ENCODE assay signal across 8 mouse cellular contexts in the genomic region with DNA sequence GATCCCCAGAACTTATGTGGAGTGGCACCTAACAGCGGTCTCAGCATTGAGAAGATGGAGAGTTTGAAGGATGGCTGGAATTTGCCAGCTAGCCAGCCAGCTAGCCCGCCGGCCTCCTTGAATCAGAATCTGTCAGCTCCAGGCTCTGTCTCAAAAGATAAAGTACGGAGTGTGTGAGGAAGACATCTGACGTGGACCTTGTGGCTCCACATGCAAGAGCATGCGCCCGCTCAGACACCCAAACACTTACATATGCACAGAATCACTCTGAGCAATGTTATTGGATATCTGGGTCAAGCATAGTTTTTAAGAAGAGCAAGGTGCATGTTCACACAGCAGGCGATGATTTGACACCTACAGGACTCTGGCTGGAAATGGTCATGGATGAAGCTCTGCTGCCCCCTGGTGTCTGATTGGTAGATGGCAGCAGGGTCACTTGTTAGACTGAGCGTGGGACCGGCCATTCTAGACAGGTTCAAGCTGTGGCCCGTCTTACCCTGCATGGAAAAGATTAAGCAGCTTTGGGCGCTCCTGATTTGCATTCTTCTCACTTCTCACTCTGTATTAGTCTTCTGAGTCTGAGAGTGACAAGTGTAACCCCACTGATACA. TPM values are rescaled to one million over a fixed set of nuclear protein-coding genes. Genes with fewer than 3 reads are reported as not detected.
DNase-seq lines count a peak whose midpoint lies in the region; ATAC-seq lines count a peak whose summit lies in the region.

No protein-coding gene starts in this region.

- H3K36me3 ChIP-seq in hindbrain, embryonic 15.5 days = peaks cover 9% of the 10 kb centered on the region

- 0 out of 2 replicates have a peak, but pooled peaks cover 7% of the 10 kb centered on the region for H3K4me1 ChIP-seq in hindbrain, embryonic 15.5 days (replicated peaks)

- no peak overlapping the region for H3K4me3 ChIP-seq in hindbrain, embryonic 15.5 days

- H3K27me3 ChIP-seq in hindbrain, embryonic 15.5 days = no peaks in the 10 kb centered on the region

- ATAC-seq in hindbrain, embryonic 15.5 days (ENCODE audit: low FRiP score, low read depth) = peak; percentile 77
- ATAC-seq in megakaryocyte progenitor cell, adult 5-6 weeks (replicated peaks; ENCODE audit: poor library complexity) = peak; percentile 94

- H3K9ac ChIP-seq in hindbrain, embryonic 15.5 days = no peak overlapping the region

- H3K4me2 ChIP-seq in hindbrain, embryonic 15.5 days = no peak overlapping the region

- peak; percentile 76 for DNase-seq in NIH3T3 (ENCODE audit: low read depth)
- DNase-seq in cerebellum, adult 9-10 months = peak; percentile 95
- DNase-seq in frontal cortex, postnatal 14 days (ENCODE audit: low spot score in 2 of 2) = peak; percentile 75 to 86
- DNase-seq in layer of hippocampus, postnatal 36 days = peak; percentile 84 to 87
- DNase-seq in right cerebral cortex, postnatal 14 days = peak; percentile 80
- DNase-seq in urinary bladder, postnatal 25 days (ENCODE audit: low spot score) = peak; percentile 86

- H3K27ac ChIP-seq in hindbrain, embryonic 15.5 days (replicated peaks) = no peak overlapping the region

- 44% methylated on average over 12 of the region's 12 CpGs for WGBS in hindbrain, embryonic 15.5 days

- H3K9me3 ChIP-seq in hindbrain, embryonic 15.5 days = no peaks in the 10 kb centered on the region

RNA-seq across cellular contexts. Expression of gene Fxyd2, which starts 11.0 kb away (rescaled TPM):
- 12.5 and 13.1 TPM in 2 replicates for polyA plus RNA-seq in hindbrain, embryonic 15.5 days (2015; fragmentation: Nextera tagmentation; extraction: Ambion mirVana)
- 1 to 10 TPM; 6.8 to 7.9 TPM for total RNA-seq in layer of hippocampus, postnatal 36 days (2021)
- 0.78 and 0.79 TPM in 2 replicates for total RNA-seq in megakaryocyte progenitor cell, adult 5-6 weeks (2015)
- total RNA-seq in megakaryocyte progenitor cell, adult 5-6 weeks (2017) = 2.9 TPM in 1 of 2 replicates, not detected in the other

RNA-seq across cellular contexts. Expression of gene Fxyd6, which starts 18.5 kb away (rescaled TPM):
- polyA plus RNA-seq in hindbrain, embryonic 15.5 days (2015; fragmentation: Nextera tagmentation; extraction: Ambion mirVana) = 577 and 611 TPM in 2 replicates
- total RNA-seq in layer of hippocampus, postnatal 36 days (2021) = 10 to 100 TPM; 79.6 to 85.8 TPM
- total RNA-seq in megakaryocyte progenitor cell, adult 5-6 weeks (2015) = not detected in 2 replicates
- total RNA-seq in megakaryocyte progenitor cell, adult 5-6 weeks (2017) = 0.07 TPM in 1 of 2 replicates, not detected in the other

RNA-seq across cellular contexts. Expression of gene Dscaml1, which starts 37.9 kb away (rescaled TPM):
- 12.2 and 13.8 TPM in 2 replicates for polyA plus RNA-seq in hindbrain, embryonic 15.5 days (2015; fragmentation: Nextera tagmentation; extraction: Ambion mirVana)
- 10 to 100 TPM; 88.0 to 91.7 TPM for total RNA-seq in layer of hippocampus, postnatal 36 days (2021)
- not detected in 2 replicates for total RNA-seq in megakaryocyte progenitor cell, adult 5-6 weeks (2015)
- total RNA-seq in megakaryocyte progenitor cell, adult 5-6 weeks (2017) = not detected in 2 replicates

Comparison
In these comparisons a context has a peak if more than half of its experiments do, and no peak if none do; other contexts are left out.
1. RNA of gene Fxyd6, which starts 18.5 kb away (total RNA-seq): 79.6 to 85.8 TPM in layer of hippocampus, postnatal 36 days; 0.07 TPM in megakaryocyte progenitor cell, adult 5-6 weeks; every median in the first group is over 10 times any median in the second.
2. RNA of gene Dscaml1, which starts 37.9 kb away (total RNA-seq): 88.0 to 91.7 TPM in layer of hippocampus, postnatal 36 days; not detected in megakaryocyte progenitor cell, adult 5-6 weeks; every median in the first group is over 10 times any median in the second.
3. Peak in every context shown above with its lines, with median percentiles within 50 percentile points of each other: DNase-seq.